Mouse (Mus musculus): ENCODE measurements around the gene Wdr24.

Gene Wdr24

GRCm38 (mm10) chr17:25808028-25808427 lies 15.4 kb upstream of the Wdr24 start:
- no peak for DNase-seq

GRCm38 (mm10) chr17:25808789-25809605 lies 14.4 kb upstream of the Wdr24 start, which contains the start of gene Fbxl16:
Fbxl16 (plus strand) TSS chr17:25809085.
- DNase-seq: peak; percentile 81

GRCm38 (mm10) chr17:25809606-25810340 lies 13.7 kb upstream of the Wdr24 start:
- DNase-seq: peak; percentile 29

- no peak for DNase-seq
These were observed 12.5 kb upstream of the Wdr24 start for GRCm38 (mm10) chr17:25810890-25811289.

- DNase-seq: peak; percentile 96
These were observed 10.0 kb upstream of the Wdr24 start for GRCm38 (mm10) chr17:25813471-25813870.

- DNase-seq: no peak
These were observed 5.8 kb upstream of the Wdr24 start for GRCm38 (mm10) chr17:25817662-25818061.

GRCm38 (mm10) chr17:25818851-25819780 lies 4.3 kb upstream of the Wdr24 start:
- peak; percentile 29 for DNase-seq

GRCm38 (mm10) chr17:25824362-25825142 lies 1.1 kb downstream of the Wdr24 start:
- DNase-seq: no peak

GRCm38 (mm10) chr17:25825311-25825710 lies 1.9 kb downstream of the Wdr24 start:
- peak; percentile 16 for DNase-seq

GRCm38 (mm10) chr17:25825984-25826570 lies 2.6 kb downstream of the Wdr24 start:
- no peak for DNase-seq

GRCm38 (mm10) chr17:25827011-25827410 lies 3.6 kb downstream of the Wdr24 start:
- DNase-seq: no peak

GRCm38 (mm10) chr17:25827546-25828222 lies 4.3 kb downstream of the Wdr24 start:
- DNase-seq: peak; percentile 25

- DNase-seq: peak; percentile 30
These were observed 4.8 kb downstream of the Wdr24 start for GRCm38 (mm10) chr17:25828223-25828594.

- peak; percentile 89 for DNase-seq
These were observed 5.5 kb downstream of the Wdr24 start, which contains the start of gene Jmjd8 for GRCm38 (mm10) chr17:25828712-25829557. Jmjd8 (plus strand) TSS chr17:25828867.

GRCm38 (mm10) chr17:25829558-25830017 lies 6.2 kb downstream of the Wdr24 start:
- DNase-seq: peak; percentile 32

- DNase-seq: peak; percentile 13
These were observed 6.8 kb downstream of the Wdr24 start for GRCm38 (mm10) chr17:25830200-25830753.

- peak; percentile 29 for DNase-seq
These were observed 7.5 kb downstream of the Wdr24 start for GRCm38 (mm10) chr17:25830806-25831431.

- DNase-seq: peak; percentile 57
These were observed 8.2 kb downstream of the Wdr24 start for GRCm38 (mm10) chr17:25831451-25832281.
